Mouse (Mus musculus) gonadal fat pad, adult 2 months (tissue): Measurements from ENCODE around the gene Dgkq. TPM values are rescaled to one million over a fixed set of nuclear protein-coding genes. Genes with fewer than 3 reads are reported as not detected.
"Not testable (repeated sequence)": the region's sequence is repeated elsewhere in the genome, so short reads cannot be mapped to it uniquely, and the experiment has no call there.

Experiments
- DNase-seq: peaks from one replicate; pipeline ENCODE4 v3.0.0-alpha.2; 2012; ENCODE audit warnings: low read depth
- polyA plus RNA-seq: library from polyadenylated mRNA; depleted of rRNA; stranded (reverse); fragments of >200 nt; gene quantifications from 2 replicates; pipeline ENCODE4 v1.2.3, GENCODE M21; 2012

The Dgkq gene
- polyA plus RNA-seq, 1 experiment = 22.1 TPM

DNA sequence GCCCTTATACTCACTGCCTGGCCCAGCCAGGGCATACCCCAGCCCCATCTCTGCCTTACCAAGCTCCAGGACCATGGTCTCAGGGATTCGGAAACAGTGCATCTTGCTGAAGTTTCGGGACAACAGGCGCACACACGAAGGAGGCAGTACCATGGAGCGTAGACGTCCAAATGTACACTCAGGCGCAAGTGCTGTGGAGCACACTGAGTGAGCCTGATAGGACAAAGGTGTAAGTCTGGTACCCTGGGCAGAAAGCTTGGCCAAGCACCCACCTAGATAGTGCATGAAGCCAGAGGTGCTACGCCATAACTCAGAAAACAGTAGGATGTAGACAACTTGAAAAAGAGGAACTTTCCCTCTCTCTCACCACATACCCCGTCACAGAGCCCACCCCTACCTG is 14.1 kb downstream of the Dgkq start:
- DNase-seq = no peak

DNA sequence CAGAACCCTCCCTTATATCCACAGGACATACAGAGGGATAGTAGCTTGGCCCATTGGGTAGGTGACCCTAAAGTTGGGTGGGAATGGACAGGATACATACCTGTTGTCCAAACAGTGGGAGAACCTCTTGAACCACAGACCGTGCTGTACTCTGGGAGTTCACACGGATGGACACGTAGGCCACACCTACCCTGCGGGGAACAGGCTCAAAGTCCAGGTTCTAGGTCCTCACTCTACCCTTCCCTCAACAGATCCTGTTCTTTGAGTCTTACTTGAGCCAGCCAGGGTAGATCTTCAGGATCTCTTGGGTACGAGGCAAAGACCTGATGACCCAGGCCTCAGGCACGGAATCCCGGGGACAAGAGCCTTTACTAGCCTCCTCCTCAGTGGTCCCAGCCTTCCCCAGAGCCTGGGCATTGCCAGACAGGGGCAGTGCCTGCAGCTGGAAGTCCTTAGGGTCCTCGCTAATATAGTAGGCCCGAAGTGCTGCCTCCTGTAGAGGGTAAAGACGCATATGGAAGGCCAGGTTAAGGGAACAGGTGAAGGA is 15.0 kb downstream of the Dgkq start:
- no peak for DNase-seq

DNA sequence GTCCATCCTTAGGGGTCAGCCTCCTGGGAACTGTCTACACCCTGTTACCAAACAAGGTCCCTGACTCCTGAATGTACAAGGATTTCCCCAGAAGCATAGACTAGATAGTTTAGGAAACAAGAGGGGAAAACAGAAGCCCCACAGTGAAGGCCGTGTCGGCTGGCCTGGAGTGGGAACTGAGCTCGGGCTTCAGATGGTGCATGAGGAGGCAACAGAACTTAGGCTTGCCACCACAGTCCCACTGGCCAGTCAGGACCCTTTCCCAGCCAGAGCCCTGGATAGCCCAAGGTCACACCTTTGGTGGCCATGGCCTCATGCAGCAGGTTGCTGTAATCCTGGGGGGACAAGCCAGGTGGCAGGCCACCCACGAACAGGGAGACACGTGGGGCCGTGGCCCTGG is 16.1 kb downstream of the Dgkq start:
- DNase-seq = no peak

DNA sequence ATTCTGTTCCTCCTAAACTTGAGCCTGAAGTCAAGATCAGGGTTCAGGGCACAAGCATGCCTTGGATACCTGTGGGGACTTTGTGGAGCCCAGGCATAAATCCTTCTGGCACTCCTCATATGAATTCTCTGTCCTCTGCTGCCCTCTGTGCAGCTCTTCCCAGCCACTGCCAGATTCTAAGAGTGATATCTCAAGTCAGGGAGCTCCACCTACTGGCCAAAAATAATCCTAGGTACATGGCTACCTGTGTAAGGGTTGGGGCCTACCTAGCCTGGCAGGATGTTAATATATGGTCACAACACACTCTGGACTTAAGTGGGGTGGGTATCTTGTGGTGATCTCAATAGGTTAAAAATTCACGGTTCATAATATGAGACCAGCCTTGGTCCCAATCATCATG is 17.6 kb downstream of the Dgkq start:
- DNase-seq = no peak

DNA sequence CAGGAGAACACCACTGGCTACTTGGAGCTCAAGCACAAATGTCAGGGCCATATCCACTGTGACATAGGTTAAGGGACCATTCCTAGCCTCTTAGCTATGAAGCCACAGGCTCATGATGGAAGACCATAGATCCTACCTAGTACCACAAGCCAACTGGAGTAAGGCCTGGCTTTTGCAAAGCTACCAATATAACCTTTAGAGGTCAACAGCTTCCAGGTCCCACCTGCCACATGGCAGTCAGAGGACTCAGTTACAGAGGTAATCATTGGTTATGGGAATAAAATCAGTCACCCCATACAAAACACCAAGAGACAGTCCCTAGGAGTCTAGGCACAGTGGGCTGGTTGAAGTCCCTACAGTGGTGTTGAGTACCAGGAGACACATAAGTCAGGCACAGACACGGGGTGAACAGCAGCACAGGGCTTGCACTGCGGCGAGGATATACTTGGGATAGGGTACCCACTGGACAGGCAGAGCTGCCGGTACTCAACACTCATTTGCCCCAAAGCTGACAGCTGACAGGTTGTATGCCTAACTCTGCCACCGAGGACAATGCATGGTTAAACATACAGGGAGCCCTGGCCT is 18.2 kb downstream of the Dgkq start:
- DNase-seq = no peak

DNA sequence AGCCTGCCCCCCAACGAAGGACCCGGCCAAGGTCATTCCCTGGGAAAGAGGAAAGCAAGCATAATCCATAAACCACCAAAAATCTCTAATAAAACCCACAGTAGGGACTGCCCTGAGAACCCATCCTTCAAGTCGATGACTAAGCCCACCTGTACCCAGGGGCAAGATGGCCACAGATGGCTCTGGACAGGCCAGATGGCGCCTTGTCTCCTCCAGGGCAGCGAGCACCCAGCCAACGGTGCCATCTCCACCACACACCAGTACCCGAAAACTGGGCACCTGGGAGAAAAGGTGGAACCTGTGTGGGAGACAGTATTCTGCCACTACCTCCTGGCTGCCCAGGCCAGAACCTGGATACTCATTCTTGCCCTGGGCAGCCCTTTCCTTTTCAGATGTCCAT is 19.1 kb downstream of the Dgkq start:
- no peak for DNase-seq

DNA sequence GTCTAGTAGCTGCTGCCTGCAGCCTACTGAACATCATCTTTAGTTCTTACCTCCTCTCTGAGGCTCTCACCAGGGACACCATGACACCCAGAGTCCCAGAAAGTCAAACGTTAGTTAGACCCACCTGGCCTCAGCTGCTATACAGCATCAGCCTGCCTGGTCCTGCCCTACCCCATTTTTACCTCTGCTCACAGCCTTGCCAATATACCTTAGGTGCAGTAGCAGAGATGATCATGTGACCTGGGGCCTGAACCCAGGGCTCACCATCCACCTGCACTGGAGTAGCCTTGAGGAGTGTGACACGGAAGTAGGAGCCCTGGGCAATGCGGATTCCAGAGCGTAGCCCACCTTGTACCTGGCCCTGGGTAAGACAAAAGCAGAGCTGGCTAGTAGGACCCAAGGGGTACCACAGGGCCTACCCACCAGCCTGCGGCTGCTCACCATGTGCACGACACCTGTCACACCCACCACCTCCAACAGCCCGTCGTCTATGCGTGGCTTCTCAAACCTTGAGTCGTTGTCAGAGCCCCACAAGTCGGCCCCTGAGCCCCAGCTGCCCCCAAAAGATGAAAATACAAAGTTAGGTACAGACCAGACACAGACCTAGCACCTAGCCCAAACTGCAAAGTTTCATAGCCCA is 20.4 kb downstream of the Dgkq start:
- no peak for DNase-seq

DNA sequence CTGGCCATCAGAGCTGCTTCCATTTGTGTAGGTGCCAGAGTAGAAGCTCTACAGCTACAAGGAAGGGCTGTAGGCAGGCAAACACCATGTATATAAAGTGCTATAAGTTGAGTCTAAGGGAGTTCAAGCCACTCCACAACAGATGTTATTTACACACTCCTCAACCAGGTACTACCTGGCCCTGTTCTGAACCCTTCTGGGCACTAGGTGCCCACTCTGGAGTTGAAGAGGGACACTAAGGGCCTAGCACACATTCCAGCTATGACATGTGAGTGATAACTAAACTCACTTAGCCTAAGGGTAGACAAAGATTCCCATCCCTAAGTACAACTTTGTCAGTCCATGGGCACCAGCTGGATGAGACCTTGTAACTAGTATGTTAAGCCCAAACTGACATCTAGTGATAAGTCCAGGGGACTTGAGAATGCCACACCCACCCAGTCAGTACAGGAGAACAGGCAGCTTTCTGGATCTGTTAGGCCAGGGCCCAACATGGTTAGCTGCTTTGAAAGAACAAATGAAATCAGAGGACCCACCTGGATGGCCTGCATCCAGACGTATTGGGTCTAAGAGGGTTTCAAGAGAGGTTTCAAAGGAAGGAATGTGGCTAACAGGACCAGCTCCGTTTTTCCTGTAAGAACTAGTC is 21.5 kb downstream of the Dgkq start:
- DNase-seq = no peak

DNA sequence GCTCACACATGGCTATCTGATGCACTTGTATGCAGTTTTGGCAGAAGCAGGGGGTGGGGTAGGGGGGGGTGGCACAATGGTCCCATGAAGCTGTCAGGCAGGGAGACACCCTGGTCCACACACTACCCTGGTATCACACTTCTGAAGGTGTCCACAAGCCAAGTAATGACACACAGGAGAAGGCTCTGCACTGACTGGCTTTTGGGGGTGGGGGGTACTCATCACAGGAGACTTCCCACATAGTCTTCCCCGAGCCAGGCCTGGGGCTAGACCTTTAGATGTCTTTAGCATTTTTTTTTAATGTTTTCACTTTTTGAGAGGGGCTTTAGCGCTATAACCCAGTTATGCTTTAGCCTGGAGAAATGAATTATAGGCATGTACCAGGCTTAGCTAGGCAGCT is 22.2 kb downstream of the Dgkq start:
- DNase-seq = no peak

DNA sequence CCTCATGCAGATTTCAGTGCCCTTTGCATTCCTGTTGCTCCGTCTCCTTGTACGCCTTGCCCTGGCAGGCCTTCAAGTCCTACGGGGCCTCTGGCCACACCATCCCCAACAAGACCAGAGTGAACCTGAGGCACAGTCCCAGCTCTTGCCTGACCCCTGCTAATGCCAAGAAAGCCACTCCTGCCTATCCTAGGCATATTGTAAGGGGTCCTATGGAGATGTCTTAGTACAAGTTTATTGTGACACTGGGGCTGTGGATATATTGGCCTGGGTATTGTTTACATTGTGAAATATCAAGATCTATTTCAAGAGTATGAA is 23.2 kb downstream of the Dgkq start:
- DNase-seq = no peak

DNA sequence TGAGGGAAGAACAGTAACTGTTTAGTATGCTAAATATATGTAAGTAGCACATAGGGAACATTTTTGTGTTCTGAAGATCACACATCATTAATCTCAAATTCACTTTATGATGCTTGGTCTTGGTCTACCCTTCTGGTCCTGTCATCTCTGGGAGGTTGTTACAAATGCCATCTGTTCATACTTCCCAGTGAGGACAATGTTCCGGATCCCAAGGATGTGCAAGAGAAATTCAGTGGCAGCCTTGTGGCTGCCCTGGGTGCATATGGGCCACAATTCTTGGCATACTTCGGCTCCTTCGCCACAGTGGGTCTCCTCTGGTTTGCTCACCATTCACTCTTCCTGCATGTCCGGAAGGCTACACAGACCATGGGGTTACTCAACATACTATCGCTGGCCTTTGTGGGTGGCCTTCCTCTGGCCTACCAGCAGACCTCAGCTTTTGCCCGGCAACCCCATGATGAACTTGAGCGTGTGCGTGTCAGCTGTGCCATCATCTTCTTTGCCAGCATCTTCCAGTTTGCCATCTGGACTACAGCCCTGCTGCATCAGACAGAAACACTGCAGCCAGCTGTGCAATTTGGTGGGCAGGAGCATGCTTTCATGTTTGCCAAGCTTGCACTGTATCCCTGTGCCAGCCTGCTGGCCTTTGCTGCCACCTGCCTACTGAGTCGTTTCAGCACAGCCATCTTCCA is 23.7 kb downstream of the Dgkq start:
- no peak for DNase-seq

DNA sequence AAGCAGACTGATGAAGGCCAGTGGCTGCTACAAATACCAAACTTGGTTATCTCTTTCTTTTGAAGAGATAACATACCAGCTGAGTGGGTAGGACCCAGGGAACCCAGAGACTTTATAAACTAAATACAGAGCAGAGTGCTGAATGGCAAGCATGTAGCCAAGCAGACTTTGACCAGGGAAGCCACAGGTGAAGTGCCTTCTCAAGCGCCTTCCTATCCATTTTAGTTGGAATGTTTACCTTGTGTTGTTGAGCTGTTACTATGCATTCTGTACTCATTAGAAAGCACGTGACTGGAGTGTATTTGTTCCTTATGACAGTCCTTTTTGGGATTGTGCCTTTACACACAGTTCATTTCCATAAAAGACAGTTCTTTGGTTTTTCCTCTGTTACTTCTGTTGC is 25.8 kb downstream of the Dgkq start:
- DNase-seq = no peak

DNA sequence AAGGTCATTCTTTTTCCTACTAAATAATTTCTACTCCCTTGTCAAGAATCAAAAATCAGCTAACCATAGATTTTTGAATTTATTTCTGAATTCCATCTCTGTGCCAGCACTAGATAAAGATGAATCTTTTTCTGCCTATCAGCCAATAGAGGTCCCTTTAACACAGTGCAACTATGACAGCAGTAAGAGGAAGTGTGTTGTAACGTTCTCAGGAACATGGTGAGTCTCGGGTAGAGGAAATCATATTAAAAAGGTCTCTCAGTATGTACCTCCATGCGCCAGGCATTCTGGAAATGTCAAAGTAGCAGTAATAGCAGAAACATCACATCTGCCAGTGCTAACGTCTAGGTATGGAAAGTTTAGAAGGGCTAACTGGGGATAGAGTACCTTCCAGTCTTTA is 33.3 kb downstream of the Dgkq start:
- DNase-seq = no peak

DNA sequence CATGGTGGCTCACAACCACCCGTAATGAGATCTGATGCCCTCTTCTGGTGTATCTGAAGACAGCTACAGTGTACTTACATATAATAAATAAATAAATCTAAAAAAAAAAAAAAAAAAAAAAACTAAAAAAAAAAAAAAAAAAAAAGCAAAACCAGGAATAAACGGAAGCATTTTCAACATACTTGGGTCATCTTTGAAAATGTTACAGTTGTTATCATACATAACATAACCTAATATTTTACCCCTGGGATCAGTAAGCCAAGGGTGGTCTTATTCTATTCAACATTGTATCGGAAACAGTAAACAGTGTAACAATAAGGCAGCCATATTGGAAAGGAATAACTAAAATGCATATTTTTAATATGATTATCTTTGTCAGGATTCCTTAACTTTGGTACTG is 35.4 kb downstream of the Dgkq start:
- not testable (repeated sequence) for DNase-seq

DNA sequence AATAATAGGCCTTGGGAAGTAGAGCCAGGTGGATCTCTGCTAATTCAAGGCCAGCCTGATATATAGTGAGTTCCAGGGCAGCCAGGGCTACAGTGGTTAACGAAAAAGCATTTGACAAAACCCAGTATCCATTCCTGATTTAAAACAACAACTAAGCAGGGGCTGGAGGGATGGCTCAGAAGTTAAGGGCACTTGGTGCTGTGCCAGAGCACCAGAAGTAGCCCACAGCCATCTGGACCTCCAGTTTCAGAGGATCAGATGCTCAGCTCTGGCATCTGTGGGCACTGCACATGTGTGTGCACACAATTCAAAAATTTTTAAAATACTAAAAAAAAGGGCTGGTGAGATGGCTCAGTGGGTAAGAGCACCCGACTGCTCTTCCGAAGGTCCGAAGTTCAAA is 35.8 kb downstream of the Dgkq start:
- no peak for DNase-seq

DNA sequence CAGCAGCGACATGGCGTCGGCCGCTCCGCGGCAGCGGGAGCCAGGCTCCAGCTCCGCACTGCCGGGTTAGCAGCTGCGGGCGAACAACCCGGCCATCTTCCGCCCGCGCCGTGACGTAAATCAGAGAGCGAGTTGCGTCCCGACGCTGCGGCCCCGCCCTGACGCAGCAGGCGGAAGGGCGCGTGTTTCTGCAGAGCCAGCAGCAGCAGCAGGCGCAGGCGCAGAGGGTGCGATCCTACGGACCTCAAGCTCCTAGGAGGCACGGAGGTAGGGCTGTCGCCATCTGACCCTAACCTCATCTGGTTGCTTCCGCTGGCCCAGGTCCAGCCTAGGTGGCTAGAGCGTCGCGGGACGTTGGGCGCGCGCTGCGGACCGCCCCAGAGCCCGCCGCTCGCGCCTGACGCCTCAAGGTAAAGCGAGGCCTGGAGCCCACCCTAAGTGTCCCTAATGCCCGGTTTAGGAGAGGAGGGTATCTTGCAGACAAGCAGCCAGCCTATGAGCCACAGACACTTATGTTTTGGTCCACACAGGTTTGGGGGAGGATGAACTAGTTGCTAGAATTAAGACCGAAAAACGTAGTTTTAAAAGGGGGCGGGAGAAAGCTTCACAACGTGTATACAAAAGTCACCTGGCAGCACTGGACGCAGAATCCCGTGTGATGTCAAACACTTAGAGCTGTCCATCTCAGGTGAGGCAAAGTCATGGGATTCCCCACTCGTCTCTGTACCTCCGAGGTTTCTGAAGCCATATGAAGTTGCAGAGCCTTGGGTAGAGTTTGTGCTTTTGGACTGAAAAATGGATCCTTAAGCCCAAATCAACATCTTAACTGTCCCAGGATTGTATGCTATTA is 39.6 kb downstream of the Dgkq start, which contains the start of the genes Gak and Tmem175:
TSS of gene Gak (minus strand) at position 122 of the 850 bp plus-strand sequence.
TSS of gene Tmem175 (plus strand) at position 137 of the 850 bp plus-strand sequence.
- DNase-seq = peak; percentile 57

DNA sequence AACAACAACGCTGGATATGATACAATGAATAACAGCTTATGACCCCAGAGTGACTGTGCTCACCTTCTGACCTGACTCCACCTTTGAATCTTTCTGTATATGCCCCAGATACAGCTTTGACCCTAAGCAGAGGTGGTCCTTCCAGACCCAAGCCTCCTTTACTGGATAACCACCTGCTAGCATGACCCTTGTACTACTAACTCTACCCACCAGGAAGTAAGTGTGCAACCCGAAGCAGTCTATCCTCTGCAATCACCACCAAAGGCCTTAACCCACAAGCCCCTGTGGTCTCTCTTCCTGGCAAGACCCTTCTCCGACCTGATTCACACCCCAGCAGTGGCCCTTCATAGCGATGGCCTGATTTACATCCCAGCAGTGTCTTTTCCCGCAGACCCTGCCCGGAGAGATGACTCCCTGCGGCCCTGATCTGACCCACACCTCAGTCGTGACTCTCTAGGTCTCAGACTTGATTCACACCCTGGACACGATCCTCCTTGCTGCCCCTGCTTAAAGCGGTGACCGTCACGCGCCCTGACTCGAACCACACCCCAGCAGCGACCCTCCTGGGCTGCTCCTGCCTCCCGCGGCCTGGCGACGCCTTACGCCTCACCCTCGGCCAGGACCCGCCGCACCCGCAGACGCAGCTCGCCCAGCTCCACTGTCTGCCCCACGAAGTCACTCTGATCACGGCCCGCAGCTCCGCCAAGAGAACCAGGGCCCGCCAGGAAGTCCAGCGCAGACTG is 40.4 kb downstream of the Dgkq start:
- DNase-seq = no peak

DNA sequence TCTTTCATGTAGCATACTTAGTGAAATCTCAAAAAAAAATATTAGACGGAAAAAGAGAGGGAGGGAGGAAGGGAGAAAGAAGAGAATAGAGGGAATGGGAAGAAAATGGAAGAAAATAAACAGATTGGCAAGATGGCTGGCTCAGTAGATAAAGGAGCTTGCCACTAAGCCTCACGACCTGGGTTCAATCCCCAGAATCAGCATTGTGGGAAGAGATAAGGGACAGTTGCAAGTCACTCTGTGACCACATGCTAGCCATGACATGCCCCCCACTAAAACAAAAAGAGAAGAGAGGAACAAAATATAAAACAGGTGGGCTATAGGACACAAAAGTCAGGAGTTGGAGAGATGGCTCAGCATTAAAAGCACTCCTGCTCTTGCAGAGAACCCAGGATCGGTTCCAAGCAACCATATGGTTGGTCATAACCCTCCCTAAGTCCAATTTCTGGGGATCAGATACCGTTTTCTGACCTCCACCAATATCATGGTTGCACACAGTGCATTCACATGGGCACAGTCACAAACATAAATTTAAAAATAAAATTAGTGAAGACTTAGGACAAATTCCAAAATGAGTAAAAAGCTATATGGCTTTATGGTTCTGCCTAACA is 43.3 kb downstream of the Dgkq start:
- no peak for DNase-seq

DNA sequence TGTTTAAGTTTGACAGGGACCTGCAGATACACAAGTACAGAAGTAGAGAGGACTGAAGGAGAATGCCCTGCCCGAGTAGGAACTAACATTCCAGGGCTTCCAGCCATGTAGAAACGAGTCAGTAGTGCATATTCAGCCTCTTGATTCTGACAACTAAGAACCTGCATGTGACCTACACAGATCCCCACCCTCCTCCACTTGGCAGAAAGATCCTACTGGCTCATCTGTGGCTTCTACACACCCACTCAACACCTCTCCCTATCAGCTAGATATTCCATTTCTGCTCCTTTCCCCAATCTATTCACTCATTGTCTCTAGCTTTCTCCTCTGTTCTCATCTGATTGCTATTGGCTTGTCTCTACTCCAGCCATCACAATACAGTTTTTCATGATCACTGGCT is 47.6 kb downstream of the Dgkq start:
- DNase-seq = no peak

DNA sequence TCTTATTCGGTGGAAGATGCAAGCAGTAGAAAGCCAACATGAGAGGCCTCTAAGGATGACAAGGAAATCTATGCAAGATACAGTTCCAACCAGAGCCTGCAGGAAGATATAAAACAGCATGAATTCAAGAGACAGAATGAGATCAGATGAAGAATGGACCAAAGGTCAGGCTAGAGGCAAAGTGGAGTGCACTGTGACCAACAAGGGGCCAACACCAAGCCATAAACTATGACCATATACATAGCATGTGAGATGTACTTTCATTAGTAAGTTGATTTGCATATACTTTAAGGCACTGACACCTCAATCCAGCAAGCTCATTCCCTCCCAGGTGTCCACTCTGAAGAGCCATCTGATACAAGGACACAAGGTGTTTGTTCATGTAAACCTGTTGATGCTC is 59.0 kb downstream of the Dgkq start:
- DNase-seq = no peak

DNA sequence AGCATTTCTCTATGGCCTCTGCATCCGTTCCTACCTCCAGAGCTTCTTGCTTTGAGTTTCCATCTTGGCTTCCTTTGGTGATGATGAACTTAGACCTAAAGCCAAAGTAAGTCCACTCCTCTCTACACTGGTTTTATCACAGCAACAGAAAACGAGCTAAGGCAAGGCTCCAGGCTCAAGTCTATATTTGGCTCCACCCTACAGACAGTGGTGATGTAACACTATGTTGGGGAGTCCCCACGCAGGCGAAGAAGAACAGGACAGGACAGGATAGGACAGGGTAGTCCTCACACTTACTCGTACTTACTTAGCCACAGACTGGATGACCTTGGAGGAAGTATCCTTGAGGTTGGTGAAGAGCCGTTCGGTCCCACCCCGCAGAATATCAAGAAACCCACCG is 66.9 kb downstream of the Dgkq start:
- DNase-seq = no peak
